Mouse (Mus musculus) intestine, postnatal 0 days (tissue): ENCODE measurements at regions not wholly inside any gene's neighbourhood (a gene's known extent, or its start where the extent isn't known, plus 50 kb on each side); places are given as distances from the start of the nearest gene placed in this dataset.

Source experiments
- ATAC-seq: fragments of 200-750 bp; cut with Nextera tagmentation; 2 replicates; pipeline ENCODE4 v1.8.0; 2017; ENCODE audit warnings: mild to moderate bottlenecking, moderate TSS enrichment, moderate library complexity
- H3K27ac ChIP-seq: fragments of 300-500 bp; sonication (generic); 2 replicates; pipeline ENCODE4 v1.5.1; 2014; ENCODE audit warnings: mild to moderate bottlenecking, low read depth, low read length, moderate library complexity
- H3K27me3 ChIP-seq: fragments of 300-500 bp; sonication (generic); replicated peaks from 2 replicates; pipeline ENCODE4 v1.6.1; 2014; ENCODE audit warnings: low read length, mixed read lengths; ENCODE audit not compliant: control insufficient read depth, insufficient read depth
- H3K36me3 ChIP-seq: fragments of 300-500 bp; sonication (generic); 2 replicates; pipeline ENCODE4 v1.6.1; 2014; ENCODE audit warnings: mild to moderate bottlenecking, moderate library complexity; ENCODE audit not compliant: control insufficient read depth, insufficient read depth
- H3K4me1 ChIP-seq: fragments of 300-500 bp; sonication (generic); replicated peaks from 2 replicates; pipeline ENCODE4 v1.6.1; 2014; ENCODE audit warnings: antibody characterized with exemption, low read length, mixed read lengths; ENCODE audit not compliant: control insufficient read depth, insufficient read depth
- H3K4me2 ChIP-seq: fragments of 300-500 bp; sonication (generic); replicated peaks from 2 replicates; pipeline ENCODE4 v1.6.1; 2014; ENCODE audit warnings: low read depth, mild to moderate bottlenecking, moderate library complexity
- H3K4me3 ChIP-seq: fragments of 300-500 bp; sonication (generic); 2 replicates; pipeline ENCODE4 v1.5.1; 2014; ENCODE audit warnings: low read depth, low read length
- H3K9ac ChIP-seq: fragments of 300-500 bp; sonication (generic); 2 replicates; pipeline ENCODE4 v1.6.1; 2014; ENCODE audit warnings: mild to moderate bottlenecking, low read depth, low read length
- H3K9me3 ChIP-seq: fragments of 300-500 bp; sonication (generic); 2 replicates; pipeline ENCODE4 v1.6.1; 2016; ENCODE audit warnings: mixed run types; ENCODE audit not compliant: control insufficient read depth
- CTCF ChIP-seq: sonication (generic); IDR thresholded peaks from 2 replicates; pipeline ENCODE4 v1.5.1; 2016; ENCODE audit warnings: low read depth, mild to moderate bottlenecking, control low read depth, antibody characterized with exemption, moderate library complexity
- WGBS: fragments of 180-500 bp; shearing (Covaris S2); extraction: QIAGEN DNeasy Blood & Tissue Kit; methylation state at CpG from one replicate; pipeline ENCODE4 v1.1.7; 2014; 5-methylcytosine and 5-hydroxymethylcytosine counted together

GRCm38 (mm10) chr9:67137141-67137540 lies 87.9 kb upstream of the Tpm1 start:
- Histone ChIP-seq H3K27ac (peak overlapping the region; percentile 70), H3K36me3 (no peaks in the 10 kb centered on the region), H3K4me3 (no peak overlapping the region), H3K9ac (no peak overlapping the region), H3K4me1 (peaks cover 10% of the 10 kb centered on the region; the same call in 1 of the 2 replicates), H3K4me2 (no peak overlapping the region), H3K27me3 (no peaks in the 10 kb centered on the region), H3K9me3 (no peaks in the 10 kb centered on the region)
- ATAC-seq, result peak; percentile 54; the same call in 1 of the 2 replicates
- WGBS, result 19% methylated on average over 4 of the region's 4 CpGs
- TF ChIP-seq CTCF, result no peak

DNA sequence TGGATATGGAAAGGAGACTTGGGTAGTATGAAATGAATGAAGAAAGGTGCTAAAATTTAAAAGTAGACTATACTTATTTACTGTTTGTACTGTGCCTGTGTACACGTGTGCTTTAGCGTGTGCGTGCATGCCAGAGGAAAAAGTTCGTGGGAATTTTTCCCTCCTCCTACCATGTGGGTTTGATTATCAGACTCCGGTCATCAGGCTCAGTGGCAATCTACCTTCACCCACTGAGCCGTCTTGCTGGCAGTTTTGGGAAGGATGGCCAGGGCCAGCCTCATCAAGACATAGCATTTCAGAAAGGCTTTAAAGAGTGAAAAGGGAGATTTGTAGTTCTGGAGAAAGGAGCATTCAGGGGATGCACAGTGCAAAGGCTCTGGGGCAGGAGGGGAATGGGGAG lies 87.0 kb upstream of the Tpm1 start:
- Histone ChIP-seq H3K27me3 (no peaks in the 10 kb centered on the region), H3K9me3 (no peaks in the 10 kb centered on the region), H3K4me1 (peaks cover 10% of the 10 kb centered on the region; the same call in 1 of the 2 replicates), H3K27ac (no peak overlapping the region), H3K4me2 (no peak overlapping the region), H3K4me3 (no peak overlapping the region), H3K36me3 (no peaks in the 10 kb centered on the region), H3K9ac (no peak overlapping the region)
- TF ChIP-seq CTCF, result no peak
- no peak for ATAC-seq
- WGBS, result 94% methylated on average over 6 of the region's 6 CpGs

- Histone ChIP-seq H3K27me3 (no peaks in the 10 kb centered on the region), H3K4me3 (no peak overlapping the region), H3K4me1 (peaks cover 10% of the 10 kb centered on the region; the same call in 1 of the 2 replicates), H3K36me3 (no peaks in the 10 kb centered on the region), H3K9me3 (no peaks in the 10 kb centered on the region), H3K4me2 (no peak overlapping the region), H3K9ac (no peak overlapping the region), H3K27ac (no peak overlapping the region)
- no peak for ATAC-seq
- TF ChIP-seq CTCF, result peak; percentile 54
- 75% methylated on average over 6 of the region's 6 CpGs for WGBS
Measured at GRCm38 (mm10) chr9:67134378-67134777, 85.2 kb upstream of the Tpm1 start.

- TF ChIP-seq CTCF, result no peak
- no peaks in the 10 kb centered on the region for H3K9me3 ChIP-seq
- no peak overlapping the region for H3K9ac ChIP-seq
- WGBS, result 39% methylated on average over 5 of the region's 5 CpGs
- peaks cover 10% of the 10 kb centered on the region; the same call in 1 of the 2 replicates for H3K4me1 ChIP-seq
- ATAC-seq, result no peak
- no peak overlapping the region for H3K4me3 ChIP-seq
- H3K27ac ChIP-seq, result no peak overlapping the region
- no peaks in the 10 kb centered on the region for H3K27me3 ChIP-seq
- H3K4me2 ChIP-seq, result no peak overlapping the region
- H3K36me3 ChIP-seq, result no peaks in the 10 kb centered on the region
Measured at GRCm38 (mm10) chr9:67132370-67132769, 83.2 kb upstream of the Tpm1 start.

GRCm38 (mm10) chr9:67130730-67131440 lies 81.7 kb upstream of the Tpm1 start:
- no peak overlapping the region for H3K9ac ChIP-seq
- H3K9me3 ChIP-seq, result no peaks in the 10 kb centered on the region
- H3K27me3 ChIP-seq, result no peaks in the 10 kb centered on the region
- no peak for TF ChIP-seq CTCF
- ATAC-seq, result no peak
- peaks cover 7% of the 10 kb centered on the region; the same call in 1 of the 2 replicates for H3K4me1 ChIP-seq
- H3K4me3 ChIP-seq, result no peak overlapping the region
- no peaks in the 10 kb centered on the region for H3K36me3 ChIP-seq
- WGBS, result 83% methylated on average over 8 of the region's 8 CpGs
- H3K4me2 ChIP-seq, result no peak overlapping the region
- H3K27ac ChIP-seq, result no peak overlapping the region

DNA sequence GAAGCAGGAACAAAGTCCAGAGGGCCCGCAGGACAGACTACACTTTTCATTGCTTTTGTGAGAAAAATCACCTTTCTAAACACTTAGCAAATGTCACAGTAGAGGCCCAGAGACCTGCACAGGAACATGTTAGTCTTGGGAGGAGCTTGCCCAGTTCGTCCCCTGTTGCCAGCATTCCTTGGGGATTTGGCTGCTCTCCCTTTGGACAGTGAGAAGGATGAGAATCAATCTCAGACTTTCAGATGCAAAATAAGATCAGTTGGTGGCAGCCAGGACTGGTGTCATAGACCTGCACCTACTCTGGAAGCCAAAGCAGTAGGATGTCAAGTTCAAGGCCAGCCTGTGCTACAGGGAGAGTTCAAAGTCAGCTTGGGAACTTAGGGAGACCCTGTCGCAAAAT lies 80.7 kb upstream of the Tpm1 start:
- 71% methylated on average over 3 of the region's 3 CpGs for WGBS
- H3K27me3 ChIP-seq, result no peaks in the 10 kb centered on the region
- no peak overlapping the region for H3K4me3 ChIP-seq
- no peak overlapping the region for H3K9ac ChIP-seq
- no peak overlapping the region for H3K27ac ChIP-seq
- H3K36me3 ChIP-seq, result no peaks in the 10 kb centered on the region
- no peaks in the 10 kb centered on the region for H3K9me3 ChIP-seq
- no peak for TF ChIP-seq CTCF
- H3K4me1 ChIP-seq, result peaks cover 7% of the 10 kb centered on the region; the same call in 1 of the 2 replicates
- H3K4me2 ChIP-seq, result no peak overlapping the region
- ATAC-seq, result no peak
